Mouse (Mus musculus) heart, embryonic 12.5 days (tissue): ENCODE measurements around the gene Ube2f. TPM values are rescaled to one million over a fixed set of nuclear protein-coding genes. Genes with fewer than 3 reads are reported as not detected.
A peak's percentile ranks its signal among the peaks of the same experiment; 100 is the strongest.

ENCODE experiments used
- ATAC-seq: fragments of 200-750 bp; cut with Nextera tagmentation; 2 replicates; pipeline ENCODE4 v1.8.0; 2017; ENCODE audit warnings: moderate TSS enrichment, moderate library complexity; ENCODE audit not compliant: insufficient number of reproducible peaks, low FRiP score
- H3K27ac ChIP-seq: fragments of 300-500 bp; sonication (generic); 2 replicates; pipeline ENCODE4 v1.5.1; 2016; ENCODE audit warnings: mild to moderate bottlenecking, moderate library complexity; ENCODE audit not compliant: poor library complexity, severe bottlenecking
- H3K27me3 ChIP-seq: fragments of 300-500 bp; sonication (generic); replicated peaks from 2 replicates; pipeline ENCODE4 v1.6.1; 2016; ENCODE audit warnings: mild to moderate bottlenecking, moderate library complexity
- H3K36me3 ChIP-seq: fragments of 300-500 bp; sonication (generic); 2 replicates; pipeline ENCODE4 v1.6.1; 2016; ENCODE audit warnings: mild to moderate bottlenecking, moderate library complexity
- H3K4me1 ChIP-seq: fragments of 300-500 bp; sonication (generic); replicated peaks from 2 replicates; pipeline ENCODE4 v1.6.1; 2016; ENCODE audit warnings: mild to moderate bottlenecking
- H3K4me2 ChIP-seq: fragments of 300-500 bp; sonication (generic); 2 replicates; pipeline ENCODE4 v1.6.1; 2016; ENCODE audit warnings: mild to moderate bottlenecking, moderate library complexity
- H3K4me3 ChIP-seq: fragments of 300-500 bp; sonication (generic); 2 replicates; pipeline ENCODE4 v1.5.1; 2016; ENCODE audit warnings: mild to moderate bottlenecking
- H3K9ac ChIP-seq: fragments of 300-500 bp; sonication (generic); 2 replicates; pipeline ENCODE4 v1.6.1; 2016; ENCODE audit warnings: mild to moderate bottlenecking, moderate library complexity
- H3K9me3 ChIP-seq: fragments of 300-500 bp; sonication (generic); replicated peaks from 2 replicates; pipeline ENCODE4 v1.6.1; 2016; ENCODE audit warnings: mild to moderate bottlenecking, moderate library complexity
- WGBS: fragments of 180-500 bp; shearing (Covaris S2); methylation state at CpG from one replicate; pipeline ENCODE4 v1.1.7; 2016; 5-methylcytosine and 5-hydroxymethylcytosine counted together
- polyA plus RNA-seq: library from polyadenylated mRNA; unstranded; fragments of >200 nt; fragmentation: Nextera tagmentation; extraction: Ambion mirVana; gene quantifications from 2 replicates; pipeline ENCODE4 v1.2.1, GENCODE M21; 2016

Ube2f gene
- 65.2 and 66.5 TPM in 2 replicates for polyA plus RNA-seq

- Histone ChIP-seq H3K36me3 (peaks cover 8% of the 10 kb centered on the region), H3K27ac (peak within 1 kb of the TSS; percentile 83), H3K9ac (peak within 1 kb of the TSS; percentile 100), H3K4me2 (peak within 1 kb of the TSS; percentile 86), H3K4me3 (peak within 1 kb of the TSS; percentile 99), H3K9me3 (no peaks in the 10 kb centered on the region), H3K4me1 (peaks cover 35% of the 10 kb centered on the region), H3K27me3 (no peaks in the 10 kb centered on the region)
- under 1% methylated on average over 43 of the region's 43 CpGs for WGBS
- peak; percentile 99 for ATAC-seq
Measured at GRCm38 (mm10) chr1:91249564-91250414, at the start of gene Ube2f. Gene Ube2f, plus strand, starts transcription at chr1:91250304.

GRCm38 (mm10) chr1:91201122-91201521, 49.0 kb upstream of the Ube2f start:
- Histone ChIP-seq H3K9me3 (no peaks in the 10 kb centered on the region), H3K4me2 (no peak overlapping the region), H3K36me3 (no peaks in the 10 kb centered on the region; the same call in 1 of the 2 replicates), H3K27ac (no peak overlapping the region), H3K9ac (no peak overlapping the region), H3K27me3 (no peaks in the 10 kb centered on the region), H3K4me1 (peaks cover 22% of the 10 kb centered on the region), H3K4me3 (no peak overlapping the region)
- 42% methylated on average over 3 of the region's 3 CpGs for WGBS
- no peak for ATAC-seq

- 79% methylated on average over 5 of the region's 5 CpGs for WGBS
- H3K4me3 ChIP-seq: no peak overlapping the region
- H3K27me3 ChIP-seq: no peaks in the 10 kb centered on the region
- no peak for ATAC-seq
- no peaks in the 10 kb centered on the region; the same call in 1 of the 2 replicates for H3K36me3 ChIP-seq
- H3K4me2 ChIP-seq: no peak overlapping the region
- no peak overlapping the region for H3K9ac ChIP-seq
- no peaks in the 10 kb centered on the region for H3K9me3 ChIP-seq
- no peak overlapping the region for H3K27ac ChIP-seq
- H3K4me1 ChIP-seq: peaks cover 26% of the 10 kb centered on the region
Measured at GRCm38 (mm10) chr1:91204221-91204765, 45.8 kb upstream of the Ube2f start.

GRCm38 (mm10) chr1:91205651-91206050, 44.5 kb upstream of the Ube2f start:
- H3K4me2 ChIP-seq: no peak overlapping the region
- no peaks in the 10 kb centered on the region for H3K27me3 ChIP-seq
- no peak overlapping the region for H3K4me3 ChIP-seq
- H3K36me3 ChIP-seq: no peaks in the 10 kb centered on the region
- H3K9ac ChIP-seq: no peak overlapping the region
- H3K4me1 ChIP-seq: peaks cover 33% of the 10 kb centered on the region
- no peaks in the 10 kb centered on the region for H3K9me3 ChIP-seq
- WGBS: 82% methylated on average over 6 of the region's 6 CpGs
- no peak overlapping the region for H3K27ac ChIP-seq
- no peak for ATAC-seq

GRCm38 (mm10) chr1:91206336-91206735, 43.8 kb upstream of the Ube2f start:
- Histone ChIP-seq H3K27ac (no peak overlapping the region), H3K27me3 (no peaks in the 10 kb centered on the region), H3K9me3 (no peaks in the 10 kb centered on the region), H3K4me1 (peaks cover 37% of the 10 kb centered on the region), H3K4me3 (no peak overlapping the region), H3K9ac (no peak overlapping the region), H3K4me2 (no peak overlapping the region), H3K36me3 (no peaks in the 10 kb centered on the region)
- no peak for ATAC-seq
- WGBS: 78% methylated on average over 8 of the region's 8 CpGs

GRCm38 (mm10) chr1:91206873-91207272, 43.2 kb upstream of the Ube2f start:
- H3K9me3 ChIP-seq: no peaks in the 10 kb centered on the region
- no peak overlapping the region for H3K27ac ChIP-seq
- no peaks in the 10 kb centered on the region for H3K27me3 ChIP-seq
- H3K4me2 ChIP-seq: no peak overlapping the region
- no peak overlapping the region for H3K4me3 ChIP-seq
- no peaks in the 10 kb centered on the region for H3K36me3 ChIP-seq
- WGBS: 74% methylated on average over 5 of the region's 5 CpGs
- no peak overlapping the region for H3K9ac ChIP-seq
- no peak for ATAC-seq
- peaks cover 42% of the 10 kb centered on the region for H3K4me1 ChIP-seq

DNA sequence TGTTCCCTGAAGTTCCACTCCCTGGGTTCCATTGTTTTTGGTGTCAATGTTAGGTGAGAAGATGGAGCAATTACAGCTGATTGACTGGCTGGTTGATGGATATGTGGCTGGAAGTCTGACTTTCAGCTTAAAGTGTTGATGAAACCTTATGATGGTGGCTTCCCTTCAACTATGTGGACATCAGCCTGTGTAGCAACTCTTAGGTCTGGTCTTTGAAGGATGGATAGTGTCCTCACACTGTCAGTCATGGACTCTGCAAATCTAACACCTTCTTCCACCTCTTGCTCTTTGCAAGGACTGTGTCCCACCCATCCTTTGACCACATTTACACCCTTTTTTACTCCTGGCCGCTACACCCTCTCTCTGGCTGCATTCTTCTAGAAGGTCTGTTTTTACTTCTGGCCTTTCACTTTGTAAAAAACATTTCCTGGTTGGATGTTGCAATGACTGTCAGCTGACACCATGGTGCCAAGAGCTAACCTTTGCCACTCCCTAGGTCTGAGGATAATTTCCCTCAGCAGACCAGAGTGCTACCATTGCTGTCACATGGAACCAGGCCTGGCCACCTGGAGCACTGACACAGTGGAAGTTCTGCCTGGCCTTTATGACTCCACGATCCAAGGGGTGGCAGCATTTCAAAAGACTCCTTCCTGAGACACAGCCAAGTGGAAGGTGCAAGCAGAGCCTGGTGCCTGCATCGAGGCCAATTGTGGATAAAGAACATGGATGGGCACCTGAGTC, 42.6 kb upstream of the Ube2f start:
- no peaks in the 10 kb centered on the region for H3K36me3 ChIP-seq
- WGBS: 81% methylated on average over 3 of the region's 3 CpGs
- peaks cover 44% of the 10 kb centered on the region for H3K4me1 ChIP-seq
- no peak overlapping the region for H3K4me3 ChIP-seq
- H3K27me3 ChIP-seq: no peaks in the 10 kb centered on the region
- H3K27ac ChIP-seq: no peak overlapping the region
- no peak overlapping the region for H3K4me2 ChIP-seq
- no peak for ATAC-seq
- no peaks in the 10 kb centered on the region for H3K9me3 ChIP-seq
- H3K9ac ChIP-seq: no peak overlapping the region

DNA sequence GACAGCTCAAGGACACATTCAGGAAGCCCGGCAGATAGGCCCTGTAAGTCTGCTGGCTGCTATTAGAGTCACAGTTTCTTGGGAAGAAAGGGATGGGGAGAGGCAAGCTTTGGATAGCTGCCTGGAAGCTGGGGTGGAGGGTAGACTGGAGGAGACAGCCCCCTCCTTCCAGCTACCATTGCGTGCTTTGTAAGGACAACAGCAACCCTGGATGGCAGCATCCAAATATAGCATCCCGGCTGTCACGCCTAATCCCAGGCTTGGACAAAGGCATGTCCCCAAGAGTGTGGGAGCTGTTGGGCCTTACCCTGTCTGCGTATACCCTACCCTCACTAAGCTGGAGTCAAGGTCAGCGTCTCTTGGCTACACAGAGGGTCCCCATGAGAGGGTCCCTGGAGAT, 40.8 kb upstream of the Ube2f start:
- no peaks in the 10 kb centered on the region for H3K36me3 ChIP-seq
- no peak overlapping the region for H3K4me3 ChIP-seq
- H3K4me1 ChIP-seq: peaks cover 53% of the 10 kb centered on the region
- H3K4me2 ChIP-seq: no peak overlapping the region
- peak overlapping the region; percentile 44; the same call in 1 of the 2 replicates for H3K9ac ChIP-seq
- H3K9me3 ChIP-seq: no peaks in the 10 kb centered on the region
- ATAC-seq: peak; percentile 24; the same call in 1 of the 2 replicates
- H3K27ac ChIP-seq: peak overlapping the region; percentile 92
- H3K27me3 ChIP-seq: no peaks in the 10 kb centered on the region
- WGBS: 35% methylated on average over 6 of the region's 6 CpGs

DNA sequence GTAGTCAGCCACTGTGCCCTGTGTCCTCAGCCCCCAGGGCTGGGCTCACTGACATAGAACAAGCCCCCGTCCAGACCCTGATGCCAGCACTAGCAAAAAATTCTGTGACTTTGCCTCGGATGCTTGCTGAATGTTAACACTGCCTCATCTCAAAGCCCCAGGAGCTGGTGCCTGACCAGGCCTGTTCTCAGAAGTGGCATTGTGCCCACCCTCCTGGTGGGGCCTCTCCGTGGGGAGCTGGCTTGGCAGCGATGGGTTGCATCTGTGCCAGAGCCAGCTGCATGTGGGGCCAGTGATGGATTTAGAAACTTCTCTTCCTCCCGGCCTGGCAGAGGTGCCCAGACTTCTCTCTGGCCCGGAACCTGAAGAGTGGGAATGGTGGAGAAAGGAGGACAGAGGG, 40.3 kb upstream of the Ube2f start:
- ATAC-seq: no peak
- no peak overlapping the region for H3K4me2 ChIP-seq
- H3K4me3 ChIP-seq: no peak overlapping the region
- peak overlapping the region; percentile 44; the same call in 1 of the 2 replicates for H3K9ac ChIP-seq
- H3K27me3 ChIP-seq: no peaks in the 10 kb centered on the region
- no peaks in the 10 kb centered on the region for H3K9me3 ChIP-seq
- 70% methylated on average over 6 of the region's 6 CpGs for WGBS
- peaks cover 58% of the 10 kb centered on the region for H3K4me1 ChIP-seq
- H3K27ac ChIP-seq: peak overlapping the region; percentile 92
- no peaks in the 10 kb centered on the region for H3K36me3 ChIP-seq

GRCm38 (mm10) chr1:91211099-91211498, 39.0 kb upstream of the Ube2f start:
- Histone ChIP-seq H3K4me3 (no peak overlapping the region), H3K4me1 (peaks cover 69% of the 10 kb centered on the region), H3K27me3 (no peaks in the 10 kb centered on the region), H3K36me3 (no peaks in the 10 kb centered on the region), H3K9ac (no peak overlapping the region), H3K9me3 (no peaks in the 10 kb centered on the region), H3K27ac (peak overlapping the region; percentile 82), H3K4me2 (no peak overlapping the region)
- WGBS: 80% methylated on average over 1 of the region's 1 CpGs
- ATAC-seq: no peak

- Histone ChIP-seq H3K9ac (no peak overlapping the region), H3K4me1 (peaks cover 74% of the 10 kb centered on the region), H3K4me3 (no peak overlapping the region), H3K9me3 (no peaks in the 10 kb centered on the region), H3K27ac (peak overlapping the region; percentile 82), H3K36me3 (no peaks in the 10 kb centered on the region), H3K27me3 (no peaks in the 10 kb centered on the region), H3K4me2 (no peak overlapping the region)
- WGBS: 30% methylated on average over 7 of the region's 7 CpGs
- ATAC-seq: peak; percentile 30; the same call in 1 of the 2 replicates
Measured at GRCm38 (mm10) chr1:91211591-91212008, 38.5 kb upstream of the Ube2f start.
